Mouse (Mus musculus) cerebellum, postnatal 4 days (tissue): ENCODE measurements around the gene Ankle2.
A peak's percentile ranks its signal among the peaks of the same experiment; 100 is the strongest.

Experiments used
- DNase-seq, 2 experiments: peaks; one replicate each; pipeline ENCODE4 v3.0.0; 2022; ENCODE audit warnings: low spot score in 2 of 2, mixed read lengths in 1 of 2

Gene Ankle2

GRCm38 (mm10) chr5:110230780-110231461 is at the start of gene Ankle2:
Gene Ankle2, plus strand, starts transcription at chr5:110231004.
- DNase-seq: peak; percentile 86 to 91

DNA sequence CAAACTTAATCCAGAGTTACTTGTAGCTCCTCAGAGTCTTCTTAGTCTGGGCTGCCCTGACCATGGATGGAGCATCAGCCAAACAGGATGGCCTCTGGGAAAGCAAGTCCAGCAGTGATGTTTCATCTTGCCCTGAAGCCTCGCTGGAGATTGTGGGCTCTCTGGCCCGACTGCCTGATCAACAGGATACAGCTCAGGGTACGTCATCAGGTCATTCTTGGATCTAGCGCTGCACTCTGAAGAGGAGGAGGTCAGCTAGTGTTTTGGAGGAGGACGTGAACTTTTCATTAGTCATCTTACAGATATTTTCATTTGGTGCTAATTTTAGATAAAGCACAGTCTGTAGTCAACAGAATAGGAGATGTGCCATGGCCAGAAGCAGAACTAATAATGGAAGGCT is 49.1 kb upstream of the Ankle2 start:
- DNase-seq: no peak

DNA sequence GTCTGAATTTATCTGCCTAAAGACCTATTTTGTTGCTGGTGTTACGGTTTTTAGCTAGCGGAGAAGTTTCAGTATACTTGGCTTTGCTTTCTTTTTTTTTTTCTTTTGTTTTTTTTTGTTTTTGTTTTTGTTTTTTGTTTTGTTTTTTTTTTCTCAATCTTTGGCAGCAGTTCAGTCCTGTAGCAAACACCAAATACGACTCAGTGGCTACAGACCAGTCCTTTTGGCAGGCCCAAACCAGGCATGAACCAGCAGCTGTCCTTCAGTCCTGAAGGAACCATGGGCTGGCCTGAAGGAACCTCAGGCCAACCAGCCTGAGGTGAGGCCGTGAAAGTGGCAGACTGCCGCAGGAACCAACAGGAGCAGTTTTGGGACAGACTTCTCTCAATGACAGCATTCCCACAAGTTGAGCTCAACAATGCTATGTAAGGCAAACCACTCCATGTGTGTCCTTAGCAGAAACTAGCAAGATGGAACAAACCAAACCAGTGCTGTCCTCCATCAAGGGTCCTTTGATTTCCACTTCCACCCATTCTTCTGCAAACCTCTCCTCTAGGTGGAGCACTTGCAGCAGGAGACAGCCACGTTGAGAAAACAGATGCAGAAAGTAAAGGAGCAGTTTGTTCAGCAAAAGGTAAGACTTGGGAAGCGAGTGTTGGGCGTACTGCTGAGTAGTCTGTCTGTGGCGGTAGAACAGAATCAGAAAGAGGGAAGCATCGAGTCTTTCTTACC is 27.5 kb upstream of the Ankle2 start:
- no peak for DNase-seq

DNA sequence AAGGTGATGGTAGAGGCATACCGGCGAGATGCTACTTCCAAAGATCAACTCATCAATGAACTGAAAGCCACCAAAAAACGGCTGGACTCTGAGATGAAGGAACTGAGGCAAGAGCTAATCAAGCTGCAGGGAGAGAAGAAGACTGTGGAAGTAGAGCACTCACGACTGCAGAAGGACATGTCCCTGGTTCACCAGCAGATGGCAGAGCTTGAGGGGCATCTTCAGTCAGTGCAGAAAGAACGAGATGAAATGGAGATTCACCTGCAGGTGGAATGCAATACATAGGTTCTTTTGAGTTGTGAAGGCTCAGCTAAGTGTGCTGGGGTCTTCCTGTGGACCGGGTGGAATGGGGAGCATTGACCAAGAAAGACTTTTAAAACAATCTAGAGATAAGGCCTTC is 26.0 kb upstream of the Ankle2 start:
- no peak for DNase-seq

DNA sequence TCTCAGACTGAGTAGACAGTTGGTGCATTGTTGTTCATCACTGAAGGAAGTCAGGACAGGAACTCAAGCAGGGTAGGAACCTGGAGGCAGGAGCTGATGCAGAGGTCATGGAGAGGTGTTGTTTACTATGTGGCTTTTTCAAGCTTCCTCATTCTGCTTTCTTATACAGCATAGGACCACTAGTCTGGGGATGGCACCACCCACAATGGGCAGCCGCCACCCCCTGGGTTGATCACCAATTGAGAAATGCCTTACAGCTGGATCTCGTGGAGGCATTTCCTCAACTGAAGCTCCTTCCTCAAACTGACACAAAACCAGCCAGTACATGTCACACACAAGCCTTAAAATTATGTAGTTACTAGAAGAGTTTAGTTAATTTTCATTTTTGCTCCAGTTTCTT is 19.5 kb upstream of the Ankle2 start:
- DNase-seq: no peak

- DNase-seq: no peak
Observed at GRCm38 (mm10) chr5:110216780-110217179, 14.0 kb upstream of the Ankle2 start.

- DNase-seq: no peak
Observed at GRCm38 (mm10) chr5:110220331-110220730, 10.5 kb upstream of the Ankle2 start.

DNA sequence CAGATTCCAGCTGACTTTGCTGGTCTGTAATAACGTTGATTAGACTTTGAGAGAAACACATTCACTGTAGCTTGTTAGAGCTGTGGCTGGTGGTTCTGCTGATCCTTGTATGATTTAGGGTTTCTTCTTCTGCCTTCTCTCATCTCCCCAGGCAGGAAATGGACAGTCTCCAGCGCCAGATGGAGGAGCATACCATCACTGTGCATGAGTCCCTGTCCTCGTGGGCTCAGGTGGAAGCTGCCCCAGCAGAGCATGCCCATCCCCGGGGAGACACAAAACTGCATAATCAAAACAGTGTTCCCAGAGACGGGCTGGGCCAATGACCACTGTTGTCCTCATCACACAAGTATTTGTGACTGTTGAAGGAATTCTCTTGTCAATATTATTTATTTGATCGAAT is 8.0 kb upstream of the Ankle2 start:
- no peak for DNase-seq

GRCm38 (mm10) chr5:110225056-110225455 is 5.7 kb upstream of the Ankle2 start:
- no peak for DNase-seq

DNA sequence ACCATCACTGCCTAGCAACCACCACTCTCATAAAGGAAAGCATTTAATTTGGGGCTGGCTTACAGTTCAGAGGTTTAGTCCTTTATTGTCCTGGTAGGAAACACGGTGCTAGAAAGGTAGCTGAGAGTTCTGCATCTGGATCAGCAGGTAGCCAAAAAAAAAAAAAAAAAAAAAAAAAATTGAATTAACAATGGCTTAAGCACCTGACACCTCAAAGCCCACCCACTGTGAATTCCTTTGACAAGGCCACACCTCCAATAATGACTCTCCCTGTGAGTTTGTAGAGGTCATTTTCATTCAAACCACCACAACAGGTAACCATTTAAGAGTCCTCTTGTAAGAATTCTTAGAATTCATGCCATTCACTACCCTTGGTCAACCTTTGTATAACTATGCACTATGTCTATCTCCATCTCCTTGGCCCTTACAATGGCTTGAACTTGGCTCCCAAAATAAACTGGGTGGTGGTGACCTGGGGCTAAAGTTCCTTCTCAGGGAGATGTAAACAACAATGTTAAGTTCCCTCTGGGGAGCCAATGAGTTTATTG is 3.4 kb upstream of the Ankle2 start:
- DNase-seq: no peak

DNA sequence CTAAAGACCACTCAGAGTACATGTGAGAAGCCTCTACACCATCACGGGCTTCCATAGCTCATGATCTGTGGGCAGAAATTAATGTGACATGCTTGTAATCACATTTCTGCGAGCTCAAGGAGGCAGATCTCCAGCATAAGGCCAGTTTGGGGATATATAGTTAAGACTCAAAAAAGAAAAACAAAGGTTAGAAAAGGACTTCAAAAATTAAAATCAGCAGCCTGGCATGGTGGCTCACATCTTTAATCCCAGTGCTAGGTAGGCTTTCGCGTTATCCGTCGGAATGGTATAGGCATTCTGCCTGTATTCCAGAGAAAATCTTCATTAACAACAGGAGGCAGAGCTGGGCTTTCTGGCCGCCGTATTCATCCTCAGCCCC is 414 bp upstream of the Ankle2 start:
- DNase-seq: peak in 1 of 2 experiments; percentile 3

GRCm38 (mm10) chr5:110231638-110232037 is 834 bp downstream of the Ankle2 start:
- peak in 1 of 2 experiments; percentile 2 for DNase-seq

- DNase-seq: no peak
Observed at GRCm38 (mm10) chr5:110232346-110232745, 1.5 kb downstream of the Ankle2 start.

DNA sequence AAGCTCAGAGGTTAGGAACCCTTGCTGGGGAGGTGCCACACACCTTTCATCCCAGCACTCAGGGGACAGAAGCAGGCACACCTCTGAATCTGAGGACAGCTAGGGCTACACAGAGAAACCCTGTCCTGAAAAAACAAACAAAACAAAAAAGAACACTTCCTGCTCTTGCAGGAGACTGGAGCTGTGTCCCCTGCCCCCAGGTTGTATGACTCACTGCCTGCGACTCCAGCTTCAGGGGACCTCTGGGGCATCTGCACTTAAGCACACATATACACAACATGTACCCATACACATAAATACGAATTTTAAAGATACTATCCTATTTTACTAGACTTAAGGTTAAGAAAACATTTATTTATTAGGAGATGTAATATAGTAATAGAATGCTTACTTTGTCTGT is 13.3 kb downstream of the Ankle2 start:
- DNase-seq: no peak

DNA sequence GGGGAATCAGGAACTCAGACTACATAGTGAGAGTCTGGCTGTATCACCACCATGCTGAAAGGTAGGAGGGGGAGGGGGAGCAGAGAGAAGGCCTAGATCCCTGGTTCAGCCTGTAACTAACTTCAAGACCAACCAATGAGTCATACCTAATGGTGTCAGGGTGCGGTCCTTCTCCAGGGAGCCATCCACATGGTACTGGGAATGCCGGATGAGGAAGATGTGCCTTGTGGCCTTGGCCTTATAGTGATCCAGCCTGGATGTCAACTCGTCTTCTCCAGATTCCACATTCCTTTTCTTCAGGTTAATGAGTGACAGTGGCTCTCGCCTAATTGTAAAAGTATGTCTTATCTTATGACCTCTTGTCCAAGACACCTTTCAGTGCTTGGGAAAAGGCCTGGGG is 36.1 kb downstream of the Ankle2 start:
- DNase-seq: no peak

DNA sequence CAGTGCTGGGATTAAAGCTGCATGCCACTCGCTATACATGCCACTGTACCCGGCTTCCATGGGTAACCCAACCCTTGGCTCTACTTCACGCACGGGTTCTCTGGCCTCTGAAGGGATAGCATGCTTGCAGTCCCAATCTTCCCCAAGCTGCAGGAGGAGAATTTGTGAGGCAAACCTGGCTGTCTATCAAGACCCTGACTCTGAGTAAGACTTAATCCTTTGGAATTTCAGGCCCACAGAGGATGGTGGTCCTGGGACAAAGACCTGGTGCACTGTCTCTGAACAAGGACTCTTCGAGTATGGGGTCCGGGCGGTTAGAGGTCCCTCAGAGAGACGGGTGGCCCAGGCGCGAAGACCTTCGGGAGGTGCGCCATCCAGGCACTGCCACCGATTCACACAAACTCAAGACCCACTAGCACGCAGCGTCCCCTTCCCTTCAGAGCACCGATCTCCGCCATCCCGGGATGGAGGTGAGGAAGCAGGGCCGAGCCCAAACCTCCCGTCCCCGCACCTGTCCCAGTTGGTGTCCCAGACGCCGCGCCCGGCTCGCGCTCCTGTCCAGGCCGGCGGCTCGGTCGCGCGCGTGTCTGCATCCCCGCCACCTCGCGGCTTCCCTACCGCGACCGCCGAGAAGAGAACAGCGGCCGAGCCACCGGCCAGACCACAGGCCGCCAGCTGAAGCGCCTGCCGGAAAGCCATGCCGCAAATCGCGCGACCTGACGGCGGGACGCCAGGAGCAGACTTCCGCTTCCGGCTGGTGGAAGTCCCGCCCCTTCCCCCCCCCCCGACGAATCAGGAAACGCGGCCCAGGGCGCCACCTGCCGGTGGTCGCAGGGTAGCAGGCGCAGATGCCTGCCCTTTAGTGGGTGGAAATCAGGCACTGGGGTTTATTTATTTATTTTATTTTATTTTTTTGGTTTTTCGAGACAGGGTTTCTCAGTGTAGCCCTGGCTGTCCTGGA is 38.6 kb downstream of the Ankle2 start, which contains the start of gene Pgam5:
Gene Pgam5 (minus strand): TSS at position 773 of the 961 bp plus-strand sequence.
- DNase-seq: peak; percentile 88 to 96

DNA sequence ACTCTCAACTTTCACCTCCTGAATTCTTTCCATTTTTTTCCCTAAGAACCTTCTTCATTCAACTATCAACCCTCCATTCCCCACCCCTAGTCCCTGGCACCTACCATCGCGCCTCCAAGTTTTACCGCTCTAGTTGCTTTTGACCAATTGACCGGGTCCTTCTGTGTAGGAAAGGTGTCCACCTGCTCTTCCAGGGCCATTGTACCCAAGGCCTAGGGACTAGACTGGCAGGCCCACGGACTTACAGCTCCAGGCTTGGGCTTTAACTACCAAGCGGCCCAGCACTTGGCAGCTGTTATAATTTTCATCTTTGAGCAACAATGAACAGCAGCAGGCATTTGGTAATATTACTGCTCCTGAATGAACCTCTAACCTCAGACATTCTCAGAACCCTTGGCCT is 39.4 kb downstream of the Ankle2 start:
- no peak for DNase-seq

GRCm38 (mm10) chr5:110274147-110274546 is 43.3 kb downstream of the Ankle2 start:
- no peak for DNase-seq

DNA sequence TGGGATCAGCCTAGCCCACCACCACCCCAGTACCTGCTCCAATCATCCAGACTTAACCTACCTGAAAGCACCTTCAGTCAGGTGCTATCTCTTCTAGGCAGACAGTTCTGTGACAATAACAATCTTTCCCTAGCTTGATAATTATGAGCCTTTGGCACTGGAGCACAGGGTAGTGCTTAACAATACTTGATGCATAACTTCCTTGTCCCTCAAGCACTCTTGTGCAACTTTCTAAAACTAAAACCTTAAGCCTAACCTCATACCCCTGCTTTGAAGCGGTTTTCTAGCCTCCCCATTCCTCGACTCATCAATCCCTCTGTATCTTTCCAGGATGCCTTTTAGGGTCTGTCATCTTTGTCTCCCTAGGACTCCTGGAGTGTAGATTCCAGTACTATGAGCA is 44.0 kb downstream of the Ankle2 start:
- no peak for DNase-seq

DNA sequence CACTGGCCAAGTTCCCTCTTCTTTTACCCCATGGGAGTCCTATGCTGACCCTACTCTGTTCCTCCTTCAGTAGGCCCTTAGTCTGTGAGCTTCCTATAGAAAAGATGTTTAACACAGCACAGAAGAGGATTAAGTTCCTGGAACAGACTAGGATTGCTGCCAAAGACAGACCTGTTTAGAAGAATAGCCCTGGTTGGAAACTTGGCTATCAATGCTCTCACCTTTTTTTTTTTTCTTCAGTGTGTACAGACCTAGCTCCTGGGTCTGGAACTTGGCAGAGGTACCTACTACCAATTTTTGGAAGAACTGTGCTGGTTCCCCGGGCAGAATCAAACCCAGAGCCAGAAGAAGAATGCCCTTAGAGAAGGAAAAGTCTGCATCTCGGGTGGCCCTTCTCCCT is 45.6 kb downstream of the Ankle2 start:
- DNase-seq: no peak

- no peak for DNase-seq
Observed at GRCm38 (mm10) chr5:110276910-110277309, 46.1 kb downstream of the Ankle2 start.

- no peak for DNase-seq
Observed at GRCm38 (mm10) chr5:110281984-110282383, 51.2 kb downstream of the Ankle2 start.
